Mouse (Mus musculus) intestine, embryonic 14.5 days (tissue): ENCODE measurements around the gene Alg1. TPM values are rescaled to one million over a fixed set of nuclear protein-coding genes. Genes with fewer than 3 reads are reported as not detected.
"Not testable (repeated sequence)": the region's sequence is repeated elsewhere in the genome, so short reads cannot be mapped to it uniquely, and the experiment has no call there.

Experiments used
- ATAC-seq: fragments of 200-750 bp; cut with Nextera tagmentation; replicated peaks from 2 replicates; pipeline ENCODE4 v1.8.0; 2017; ENCODE audit warnings: low read depth, moderate number of reproducible peaks, moderate TSS enrichment, moderate library complexity; ENCODE audit not compliant: low FRiP score, low TSS enrichment
- DNase-seq: peaks from one replicate; pipeline ENCODE4 v3.0.0-alpha.2; 2018; ENCODE audit warnings: low spot score
- H3K27ac ChIP-seq: fragments of 300-500 bp; sonication (generic); 2 replicates; pipeline ENCODE4 v1.5.1; 2014; ENCODE audit warnings: low read depth, mild to moderate bottlenecking, control low read depth
- H3K27me3 ChIP-seq: fragments of 300-500 bp; sonication (generic); replicated peaks from 2 replicates; pipeline ENCODE4 v1.6.1; 2014; ENCODE audit warnings: low read length, control low read depth; ENCODE audit not compliant: control insufficient read depth, insufficient read depth
- H3K36me3 ChIP-seq: fragments of 300-500 bp; sonication (generic); 2 replicates; pipeline ENCODE4 v1.6.1; 2014; ENCODE audit warnings: low read length, control low read depth; ENCODE audit not compliant: control insufficient read depth, insufficient read depth
- H3K4me1 ChIP-seq: fragments of 300-500 bp; sonication (generic); replicated peaks from 2 replicates; pipeline ENCODE4 v1.6.1; 2014; ENCODE audit warnings: low read length, control low read depth, mixed read lengths; ENCODE audit not compliant: control insufficient read depth, insufficient read depth
- H3K4me2 ChIP-seq: fragments of 300-500 bp; sonication (generic); 2 replicates; pipeline ENCODE4 v1.6.1; 2014; ENCODE audit warnings: low read length
- H3K4me3 ChIP-seq: fragments of 300-500 bp; sonication (generic); 2 replicates; pipeline ENCODE4 v1.5.1; 2014; ENCODE audit warnings: low read depth, low read length, control low read depth, mixed read lengths
- H3K9ac ChIP-seq: fragments of 300-500 bp; sonication (generic); 2 replicates; pipeline ENCODE4 v1.6.1; 2014; ENCODE audit warnings: mild to moderate bottlenecking, low read length
- H3K9me3 ChIP-seq: fragments of 300-500 bp; sonication (generic); 2 replicates; pipeline ENCODE4 v1.6.1; 2016; ENCODE audit warnings: low read length, control low read depth; ENCODE audit not compliant: control insufficient read depth
- WGBS: fragments of 180-500 bp; shearing (Covaris S2); extraction: QIAGEN DNeasy Blood & Tissue Kit; methylation state at CpG from one replicate; pipeline ENCODE4 v1.1.7; 2014; 5-methylcytosine and 5-hydroxymethylcytosine counted together
- polyA plus RNA-seq: library from polyadenylated mRNA; unstranded; fragments of >200 nt; fragmentation: Nextera tagmentation; extraction: Ambion mirVana; gene quantifications from 2 replicates; pipeline ENCODE4 v1.2.1, GENCODE M21; 2014

The Alg1 gene
- polyA plus RNA-seq, 1 experiment from 2014 or later = 28.7 TPM

- 76% methylated on average over 4 of the region's 4 CpGs for WGBS
Observed at GRCm38 (mm10) chr16:5221403-5221802, 12.0 kb upstream of the Alg1 start.

GRCm38 (mm10) chr16:5222140-5222539 lies 11.3 kb upstream of the Alg1 start, which contains the start of gene AU021092:
Gene AU021092, minus strand, starts transcription at chr16:5222299.
- no peaks in the 10 kb centered on the region for H3K27me3 ChIP-seq
- H3K4me1 ChIP-seq = no peaks in the 10 kb centered on the region
- no peaks in the 10 kb centered on the region for H3K36me3 ChIP-seq
- no peak for ATAC-seq
- H3K9me3 ChIP-seq = no peaks in the 10 kb centered on the region
- no peak for DNase-seq
- H3K9ac ChIP-seq = no peak within 1 kb of the TSS
- H3K27ac ChIP-seq = no peak within 1 kb of the TSS
- 61% methylated on average over 6 of the region's 6 CpGs for WGBS
- no peak within 1 kb of the TSS for H3K4me3 ChIP-seq
- no peak within 1 kb of the TSS for H3K4me2 ChIP-seq

More at GRCm38 (mm10) chr16:5221403-5221802, 12.0 kb upstream of the Alg1 start:
- H3K36me3 ChIP-seq = no peaks in the 10 kb centered on the region
- ATAC-seq = no peak
- no peak overlapping the region for H3K9ac ChIP-seq
- no peak overlapping the region for H3K4me2 ChIP-seq
- H3K4me1 ChIP-seq = no peaks in the 10 kb centered on the region
- H3K27me3 ChIP-seq = no peaks in the 10 kb centered on the region
- no peak for DNase-seq
- no peaks in the 10 kb centered on the region for H3K9me3 ChIP-seq
- no peak overlapping the region for H3K27ac ChIP-seq
- H3K4me3 ChIP-seq = no peak overlapping the region

- 10% methylated on average over 1 of the region's 1 CpGs for WGBS
- not testable (repeated sequence) for H3K27ac ChIP-seq, H3K4me3 ChIP-seq, H3K9me3 ChIP-seq, H3K27me3 ChIP-seq, H3K4me2 ChIP-seq, ATAC-seq, H3K9ac ChIP-seq, DNase-seq, H3K4me1 ChIP-seq, H3K36me3 ChIP-seq
Observed at GRCm38 (mm10) chr16:5226534-5226933, 6.9 kb upstream of the Alg1 start.

- not testable (repeated sequence) for H3K4me3 ChIP-seq, H3K27me3 ChIP-seq, ATAC-seq, H3K27ac ChIP-seq, H3K9me3 ChIP-seq, H3K4me2 ChIP-seq, H3K36me3 ChIP-seq, H3K9ac ChIP-seq, DNase-seq, H3K4me1 ChIP-seq
- 78% methylated on average over 19 of the region's 19 CpGs for WGBS
Observed at GRCm38 (mm10) chr16:5227501-5227900, 5.9 kb upstream of the Alg1 start.

- not testable (repeated sequence) for H3K4me1 ChIP-seq, ATAC-seq
- WGBS = 70% methylated on average over 3 of the region's 3 CpGs
Observed at GRCm38 (mm10) chr16:5228103-5228502, 5.3 kb upstream of the Alg1 start.

GRCm38 (mm10) chr16:5232982-5233381 lies 439 bp upstream of the Alg1 start:
- H3K36me3 ChIP-seq = 0 out of 2 replicates have a peak, but pooled peaks cover 8% of the 10 kb centered on the region
- ATAC-seq (no peak), DNase-seq (no peak)
- H3K9ac ChIP-seq = no peak overlapping the region
- H3K4me1 ChIP-seq = peaks cover 10% of the 10 kb centered on the region
- H3K27me3 ChIP-seq = no peaks in the 10 kb centered on the region
- 76% methylated on average over 4 of the region's 4 CpGs for WGBS
- H3K27ac ChIP-seq = no peak overlapping the region
- H3K9me3 ChIP-seq = no peaks in the 10 kb centered on the region
- H3K4me2 ChIP-seq = peak overlapping the region; percentile 90
- peak overlapping the region; percentile 95 for H3K4me3 ChIP-seq

More at GRCm38 (mm10) chr16:5228103-5228502, 5.3 kb upstream of the Alg1 start:
- not testable (repeated sequence) for H3K36me3 ChIP-seq, DNase-seq, H3K27ac ChIP-seq, H3K9ac ChIP-seq, H3K9me3 ChIP-seq, H3K4me2 ChIP-seq, H3K27me3 ChIP-seq, H3K4me3 ChIP-seq

GRCm38 (mm10) chr16:5242355-5242754 lies 8.9 kb downstream of the Alg1 start:
- Histone ChIP-seq H3K4me3 (no peak overlapping the region), H3K27me3 (no peaks in the 10 kb centered on the region), H3K4me1 (no peaks in the 10 kb centered on the region), H3K4me2 (no peak overlapping the region), H3K9me3 (no peaks in the 10 kb centered on the region), H3K36me3 (peaks cover 62% of the 10 kb centered on the region), H3K27ac (no peak overlapping the region), H3K9ac (no peak overlapping the region)
- ATAC-seq (no peak), DNase-seq (no peak)
- WGBS = 90% methylated on average over 4 of the region's 4 CpGs

GRCm38 (mm10) chr16:5242882-5243281 lies 9.5 kb downstream of the Alg1 start:
- H3K36me3 ChIP-seq = peaks cover 67% of the 10 kb centered on the region

GRCm38 (mm10) chr16:5244411-5244810 lies 11.0 kb downstream of the Alg1 start:
- Histone ChIP-seq H3K4me3 (no peak overlapping the region), H3K27me3 (no peaks in the 10 kb centered on the region), H3K4me1 (no peaks in the 10 kb centered on the region), H3K9ac (no peak overlapping the region), H3K36me3 (peaks cover 80% of the 10 kb centered on the region), H3K4me2 (no peak overlapping the region), H3K27ac (no peak overlapping the region), H3K9me3 (no peaks in the 10 kb centered on the region)
- 40% methylated on average over 7 of the region's 7 CpGs for WGBS
- ATAC-seq (peak; percentile 48; the same call in 1 of the 2 replicates), DNase-seq (peak; percentile 68)

More at GRCm38 (mm10) chr16:5242882-5243281, 9.5 kb downstream of the Alg1 start:
- no peak overlapping the region for H3K9ac ChIP-seq
- no peak overlapping the region for H3K4me3 ChIP-seq
- no peak overlapping the region for H3K4me2 ChIP-seq
- H3K9me3 ChIP-seq = no peaks in the 10 kb centered on the region
- no peaks in the 10 kb centered on the region for H3K4me1 ChIP-seq
- ATAC-seq = no peak
- H3K27me3 ChIP-seq = no peaks in the 10 kb centered on the region
- no peak overlapping the region for H3K27ac ChIP-seq
- WGBS = 90% methylated on average over 6 of the region's 6 CpGs
- no peak for DNase-seq
